Mouse (Mus musculus) forebrain, embryonic 16.5 days (tissue): ENCODE results near the gene Tbc1d32. TPM values are rescaled to one million over a fixed set of nuclear protein-coding genes. Genes with fewer than 3 reads are reported as not detected.

ENCODE experiments used
- ATAC-seq: fragments of 200-750 bp; cut with Nextera tagmentation; 2 replicates; pipeline ENCODE4 v1.8.0; 2017; ENCODE audit warnings: mild to moderate bottlenecking, moderate library complexity
- H3K27ac ChIP-seq: fragments of 300-500 bp; sonication (generic); 2 replicates; pipeline ENCODE4 v1.5.1; 2014; ENCODE audit warnings: low read length, control low read depth
- H3K27me3 ChIP-seq: fragments of 300-500 bp; sonication (generic); replicated peaks from 2 replicates; pipeline ENCODE4 v1.6.1; 2014; ENCODE audit warnings: low read length; ENCODE audit not compliant: control insufficient read depth, insufficient read depth
- H3K36me3 ChIP-seq: fragments of 300-500 bp; sonication (generic); 2 replicates; pipeline ENCODE4 v1.6.1; 2014; ENCODE audit not compliant: control insufficient read depth, insufficient read depth
- H3K4me1 ChIP-seq: fragments of 300-500 bp; sonication (generic); replicated peaks from 2 replicates; pipeline ENCODE4 v1.6.1; 2014; ENCODE audit warnings: low read length; ENCODE audit not compliant: control insufficient read depth, insufficient read depth
- H3K4me2 ChIP-seq: fragments of 300-500 bp; sonication (generic); 2 replicates; pipeline ENCODE4 v1.6.1; 2014; ENCODE audit warnings: mild to moderate bottlenecking, low read length, control low read depth
- H3K4me3 ChIP-seq: fragments of 300-500 bp; sonication (generic); replicated peaks from 2 replicates; pipeline ENCODE4 v1.5.1; 2014; ENCODE audit warnings: mild to moderate bottlenecking, low read length, control low read depth
- H3K9ac ChIP-seq: fragments of 300-500 bp; sonication (generic); replicated peaks from 2 replicates; pipeline ENCODE4 v1.6.1; 2014; ENCODE audit warnings: low read depth, low read length, control low read depth
- H3K9me3 ChIP-seq: fragments of 300-500 bp; sonication (generic); 2 replicates; pipeline ENCODE4 v1.6.1; 2016; ENCODE audit warnings: low read length; ENCODE audit not compliant: control insufficient read depth
- WGBS: fragments of 180-500 bp; shearing (Covaris S2); extraction: QIAGEN DNeasy Blood & Tissue Kit; methylation state at CpG from one replicate; pipeline ENCODE4 v1.1.7; 2014; 5-methylcytosine and 5-hydroxymethylcytosine counted together
- polyA plus RNA-seq: library from polyadenylated mRNA; unstranded; fragments of >200 nt; fragmentation: Nextera tagmentation; extraction: Ambion mirVana; gene quantifications from 2 replicates; pipeline ENCODE4 v1.2.1, GENCODE M21; 2015

Tbc1d32 gene
- polyA plus RNA-seq, 1 experiment from 2014 or later, result 3.7 TPM

DNA sequence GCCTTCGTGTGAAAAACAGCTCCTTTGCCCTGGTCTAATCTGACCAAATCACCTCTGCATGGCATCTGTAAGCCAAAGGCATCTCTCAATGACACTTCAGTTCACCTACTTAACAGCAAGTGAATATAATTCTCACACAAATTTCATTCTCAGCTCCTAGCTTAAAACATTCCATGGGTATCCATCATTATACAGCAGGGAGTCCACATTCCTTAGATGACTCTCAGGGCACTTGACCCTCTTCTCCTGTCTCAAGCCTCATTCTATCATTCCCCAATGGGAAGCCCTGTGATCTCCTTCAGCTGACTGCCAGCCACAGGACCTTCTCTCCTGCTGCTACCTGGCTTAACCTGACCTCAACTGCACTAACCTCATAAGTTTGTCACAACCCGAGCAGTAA lies 98.8 kb downstream of the Tbc1d32 start:
- Histone ChIP-seq H3K9me3 (no peaks in the 10 kb centered on the region), H3K4me2 (no peak overlapping the region), H3K4me1 (no peaks in the 10 kb centered on the region), H3K27ac (no peak overlapping the region), H3K4me3 (no peak overlapping the region), H3K36me3 (no peaks in the 10 kb centered on the region), H3K9ac (no peak overlapping the region), H3K27me3 (no peaks in the 10 kb centered on the region)
- ATAC-seq, result no peak
- 80% methylated on average over 2 of the region's 2 CpGs for WGBS

GRCm38 (mm10) chr10:56126972-56127371 lies 101.5 kb downstream of the Tbc1d32 start:
- WGBS, result 87% methylated on average over 1 of the region's 1 CpGs
- Histone ChIP-seq H3K4me2 (no peak overlapping the region), H3K4me1 (no peaks in the 10 kb centered on the region), H3K36me3 (no peaks in the 10 kb centered on the region), H3K4me3 (no peak overlapping the region), H3K27ac (no peak overlapping the region), H3K27me3 (no peaks in the 10 kb centered on the region), H3K9ac (no peak overlapping the region), H3K9me3 (no peaks in the 10 kb centered on the region)
- no peak for ATAC-seq

GRCm38 (mm10) chr10:56115636-56116180 lies 112.8 kb downstream of the Tbc1d32 start:
- peak; percentile 77 for ATAC-seq
- WGBS, result 14% methylated on average over 26 of the region's 27 CpGs
- peak overlapping the region; percentile 93 for H3K9ac ChIP-seq
- peak overlapping the region; percentile 91 for H3K27ac ChIP-seq
- H3K36me3 ChIP-seq, result no peaks in the 10 kb centered on the region
- no peaks in the 10 kb centered on the region for H3K9me3 ChIP-seq
- H3K27me3 ChIP-seq, result no peaks in the 10 kb centered on the region
- H3K4me3 ChIP-seq, result peak overlapping the region; percentile 76
- H3K4me1 ChIP-seq, result peaks cover 9% of the 10 kb centered on the region
- H3K4me2 ChIP-seq, result peak overlapping the region; percentile 95

DNA sequence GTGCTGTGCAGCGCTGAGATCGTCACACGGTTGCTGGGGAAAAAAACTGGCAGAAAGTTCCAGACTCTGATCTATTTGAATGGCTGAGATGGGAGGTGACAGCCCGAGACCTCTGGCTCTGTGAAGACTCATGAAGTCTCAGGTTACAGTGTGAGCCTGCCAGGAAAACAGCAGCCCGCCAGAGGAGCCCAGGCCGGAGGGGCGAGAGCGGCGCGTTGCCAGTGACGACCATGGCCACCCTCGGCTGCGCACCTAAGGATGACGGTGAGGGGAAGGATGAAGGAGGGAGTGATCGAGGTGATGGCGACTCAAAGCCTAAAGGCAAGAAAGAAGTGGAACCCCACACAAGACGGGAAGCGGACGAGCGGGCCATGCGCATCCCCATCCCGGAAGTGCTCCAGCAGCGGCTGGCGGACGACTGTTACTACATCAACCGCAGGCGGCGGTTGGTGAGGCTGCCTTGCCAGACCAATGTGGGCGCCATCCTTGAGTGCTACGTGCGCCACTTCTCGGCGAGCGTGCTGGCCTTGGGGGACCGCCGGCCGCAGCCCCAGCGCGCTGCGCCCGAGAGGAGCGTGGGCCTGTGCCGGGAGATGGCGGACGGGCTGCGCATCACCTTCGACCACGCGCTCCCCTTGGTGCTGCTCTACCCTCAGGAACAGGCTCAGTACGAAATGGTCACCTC lies 113.4 kb downstream of the Tbc1d32 start:
- H3K9me3 ChIP-seq, result no peaks in the 10 kb centered on the region
- H3K4me1 ChIP-seq, result peaks cover 9% of the 10 kb centered on the region
- WGBS, result under 1% methylated on average over 49 of the region's 50 CpGs
- no peaks in the 10 kb centered on the region for H3K27me3 ChIP-seq
- peak; percentile 95 for ATAC-seq
- no peaks in the 10 kb centered on the region for H3K36me3 ChIP-seq
- peak overlapping the region; percentile 95 for H3K4me2 ChIP-seq
- peak overlapping the region; percentile 91 for H3K27ac ChIP-seq
- H3K4me3 ChIP-seq, result peak overlapping the region; percentile 76
- peak overlapping the region; percentile 93 for H3K9ac ChIP-seq

DNA sequence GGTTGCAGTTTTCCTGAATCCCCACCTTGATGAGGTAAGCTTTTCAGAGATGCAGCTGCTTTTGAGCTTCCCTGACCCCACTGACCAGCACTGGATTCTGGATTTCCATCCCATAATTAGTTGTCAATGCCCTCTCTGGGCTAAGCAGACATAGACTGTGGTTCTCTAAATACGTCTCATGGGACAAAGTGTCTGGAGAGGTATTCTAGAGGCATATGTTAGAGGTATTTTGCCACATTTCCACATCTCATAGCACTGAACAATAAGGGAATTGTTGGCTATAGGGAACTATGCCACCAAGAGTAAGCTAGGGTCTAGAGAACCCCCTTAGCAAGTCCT lies 121.5 kb downstream of the Tbc1d32 start:
- Histone ChIP-seq H3K4me3 (peak overlapping the region; percentile 21), H3K4me2 (peak overlapping the region; percentile 31), H3K4me1 (no peaks in the 10 kb centered on the region; the same call in 1 of the 2 replicates), H3K9ac (no peak overlapping the region), H3K27ac (no peak overlapping the region), H3K36me3 (no peaks in the 10 kb centered on the region), H3K27me3 (no peaks in the 10 kb centered on the region), H3K9me3 (no peaks in the 10 kb centered on the region)
- WGBS, result 46% methylated on average over 1 of the region's 1 CpGs
- ATAC-seq, result peak; percentile 20; the same call in 1 of the 2 replicates

- H3K36me3 ChIP-seq, result no peaks in the 10 kb centered on the region
- 30% methylated on average over 18 of the region's 18 CpGs for WGBS
- no peaks in the 10 kb centered on the region for H3K9me3 ChIP-seq
- H3K27me3 ChIP-seq, result no peaks in the 10 kb centered on the region
- peak within 1 kb of the TSS; percentile 31 for H3K4me2 ChIP-seq
- peak within 1 kb of the TSS; percentile 21 for H3K4me3 ChIP-seq
- H3K9ac ChIP-seq, result no peak within 1 kb of the TSS
- ATAC-seq, result peak; percentile 79
- H3K27ac ChIP-seq, result no peak within 1 kb of the TSS
- no peaks in the 10 kb centered on the region; the same call in 1 of the 2 replicates for H3K4me1 ChIP-seq
These were observed 122.0 kb downstream of the Tbc1d32 start, which contains the start of gene Msl3l2 for GRCm38 (mm10) chr10:56106333-56106995. Gene Msl3l2 (plus strand): TSS chr10:56106917.

DNA sequence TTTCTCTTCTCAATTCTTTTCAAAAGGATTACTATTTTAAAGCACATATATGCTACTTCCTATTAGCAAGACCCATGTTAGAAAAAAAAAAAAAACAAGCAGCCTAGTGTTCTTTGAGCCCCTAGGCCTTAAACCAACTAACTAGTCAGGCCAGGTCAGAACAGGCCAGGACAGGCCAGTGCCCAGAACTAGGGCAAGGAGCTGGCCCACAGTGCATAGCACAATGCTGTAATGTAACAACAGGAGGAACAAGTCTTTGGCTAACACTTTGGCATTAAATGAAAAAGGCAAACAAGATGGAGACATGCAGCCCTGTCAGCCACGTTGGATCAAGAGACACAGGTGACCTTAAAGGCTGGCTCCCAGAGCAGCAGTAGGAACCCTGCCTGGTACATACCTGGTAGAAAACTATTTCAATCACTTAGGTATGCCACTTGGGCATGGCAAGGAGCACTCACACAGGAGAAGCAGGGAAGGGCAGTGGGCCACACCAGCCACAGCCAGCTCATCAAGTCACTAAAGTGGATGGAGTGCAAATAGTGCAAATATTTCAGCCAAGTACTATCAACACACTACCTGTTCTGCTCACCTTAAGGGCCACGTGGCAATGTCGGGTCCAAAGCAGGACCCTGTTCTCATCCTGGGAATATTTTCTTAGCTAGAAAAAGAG lies 128.7 kb downstream of the Tbc1d32 start:
- 91% methylated on average over 3 of the region's 3 CpGs for WGBS
- Histone ChIP-seq H3K9ac (no peak overlapping the region), H3K4me3 (no peak overlapping the region), H3K4me2 (no peak overlapping the region), H3K36me3 (no peaks in the 10 kb centered on the region), H3K27me3 (no peaks in the 10 kb centered on the region), H3K27ac (no peak overlapping the region), H3K9me3 (no peaks in the 10 kb centered on the region), H3K4me1 (no peaks in the 10 kb centered on the region; the same call in 1 of the 2 replicates)
- ATAC-seq, result no peak

DNA sequence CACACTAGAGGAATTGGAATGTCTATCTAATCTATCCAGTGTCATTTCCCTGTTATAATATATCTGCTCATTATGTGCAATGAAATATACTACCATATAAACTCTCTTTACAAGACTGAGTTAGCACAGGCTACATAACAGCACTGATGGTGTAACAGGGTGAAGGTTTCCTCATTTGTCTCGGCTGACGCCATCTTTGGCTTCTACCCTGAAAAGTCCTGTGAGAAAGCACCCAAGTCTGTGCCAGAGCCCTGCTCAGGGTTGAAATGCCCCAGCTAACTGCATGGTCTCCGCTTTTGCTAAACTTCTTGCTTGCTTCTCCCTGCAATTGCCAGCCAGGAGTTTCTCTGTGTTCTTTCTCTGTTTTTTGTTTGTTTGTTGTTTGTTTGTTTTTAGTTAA lies 129.4 kb downstream of the Tbc1d32 start:
- ATAC-seq, result no peak
- no peak overlapping the region for H3K27ac ChIP-seq
- 88% methylated on average over 3 of the region's 3 CpGs for WGBS
- H3K9ac ChIP-seq, result no peak overlapping the region
- H3K27me3 ChIP-seq, result no peaks in the 10 kb centered on the region
- no peaks in the 10 kb centered on the region for H3K9me3 ChIP-seq
- H3K4me1 ChIP-seq, result no peaks in the 10 kb centered on the region; the same call in 1 of the 2 replicates
- no peaks in the 10 kb centered on the region for H3K36me3 ChIP-seq
- no peak overlapping the region for H3K4me3 ChIP-seq
- no peak overlapping the region for H3K4me2 ChIP-seq

DNA sequence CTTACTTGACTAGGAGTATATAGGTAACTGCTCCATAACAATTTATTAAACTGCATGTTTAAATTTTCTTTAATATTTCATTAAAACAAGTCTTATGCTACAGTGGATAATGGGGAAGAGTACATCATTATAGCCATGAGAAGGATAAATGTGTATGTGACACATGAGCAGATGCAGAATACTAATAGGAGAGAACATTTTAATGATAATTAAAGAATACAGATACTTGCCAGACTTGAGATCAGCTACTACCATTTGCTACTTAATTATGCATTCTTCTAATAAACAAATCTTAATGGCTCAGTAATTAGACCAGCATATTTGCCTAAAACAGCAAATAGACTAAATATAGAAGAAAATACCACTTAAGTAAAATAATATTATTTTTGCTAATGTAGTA lies 131.7 kb downstream of the Tbc1d32 start:
- Histone ChIP-seq H3K27ac (no peak overlapping the region), H3K36me3 (no peaks in the 10 kb centered on the region), H3K4me2 (no peak overlapping the region), H3K4me3 (no peak overlapping the region), H3K4me1 (no peaks in the 10 kb centered on the region), H3K27me3 (no peaks in the 10 kb centered on the region), H3K9me3 (no peaks in the 10 kb centered on the region), H3K9ac (no peak overlapping the region)
- ATAC-seq, result peak; percentile 71
